Mouse (Mus musculus) cerebellum, adult 18-20 months (tissue): Measurements from ENCODE around the gene B4galt5.

ENCODE experiments used
- DNase-seq, 2 experiments: peaks; one replicate each; pipeline ENCODE4 v3.0.0; 2021

B4galt5 gene

DNA sequence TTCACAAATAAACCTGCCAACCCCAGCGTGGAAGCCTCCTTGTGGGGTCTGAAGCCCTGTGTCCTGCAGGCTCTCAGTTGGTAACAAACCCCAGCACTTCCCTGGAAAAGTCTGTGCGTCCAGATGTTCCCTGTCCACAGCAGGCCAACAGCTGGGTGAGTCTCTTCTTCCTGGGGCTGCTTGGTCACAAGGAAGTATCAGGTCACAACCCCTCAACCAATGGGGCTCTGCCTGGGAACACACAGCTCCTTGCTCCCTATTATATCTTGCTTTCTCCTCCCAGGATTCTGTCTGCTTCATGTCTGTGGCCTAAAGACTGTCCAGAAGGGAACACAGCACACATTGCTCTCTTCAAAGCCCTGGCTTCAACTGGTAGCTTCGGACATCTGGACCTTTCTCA lies 99.4 kb downstream of the B4galt5 start:
- DNase-seq: no peak
